Mouse (Mus musculus) left cerebral cortex, postnatal 10 days (tissue): ENCODE measurements around the gene Morn2. TPM values are rescaled to one million over a fixed set of nuclear protein-coding genes. Genes with fewer than 3 reads are reported as not detected.

Experiments
- DNase-seq, 2 experiments: peaks; one replicate each; pipeline ENCODE4 v3.0.0; 2021 to 2022; ENCODE audit warnings: low spot score in 2 of 2, mixed read lengths in 1 of 2; ENCODE audit errors: extremely low spot score in 1 of 2
- intact Hi-C: fragments of 180-260 bp; cut with DNase I; formaldehyde crosslinking; loops from one replicate; pipeline ENCODE4 v1.15.1; 2025
- total RNA-seq, 2 experiments: library from RNA; stranded (reverse); gene quantifications; 2 replicates each; pipeline ENCODE4 v1.2.3; 2021

Morn2 gene
- total RNA-seq, 2 experiments from 2014 or later, result 18.9 to 19.1 TPM

- no peak for DNase-seq
- intact Hi-C loops, result no loop called here
Observed at GRCm38 (mm10) chr17:80311761-80312160, 21.8 kb downstream of the Morn2 start.

- intact Hi-C loops, result no loop called here
- no peak for DNase-seq
Observed at GRCm38 (mm10) chr17:80312405-80312804, 22.4 kb downstream of the Morn2 start.

GRCm38 (mm10) chr17:80322228-80322627, 32.2 kb downstream of the Morn2 start:
- no peak for DNase-seq
- intact Hi-C loops, result no loop called here

- intact Hi-C loops, result no loop called here
- no peak for DNase-seq
Observed at GRCm38 (mm10) chr17:80323015-80323414, 33.0 kb downstream of the Morn2 start.

- DNase-seq, result no peak
- intact Hi-C loops, result no loop called here
Observed at GRCm38 (mm10) chr17:80323658-80324057, 33.7 kb downstream of the Morn2 start.

GRCm38 (mm10) chr17:80324521-80324920, 34.5 kb downstream of the Morn2 start:
- intact Hi-C loops, result no loop called here
- no peak for DNase-seq

GRCm38 (mm10) chr17:80325456-80325855, 35.5 kb downstream of the Morn2 start:
- intact Hi-C loops, result loop anchor here (5.0 kb wide), 1 partner anchor 33 kb away; the partner anchor contains the start of genes Dhx57 and Morn2
- DNase-seq, result no peak

- no peak for DNase-seq
- intact Hi-C loops, result loop anchor here (5.0 kb wide), 1 partner anchor 34 kb away; the partner anchor contains the start of genes Dhx57 and Morn2
Observed at GRCm38 (mm10) chr17:80326431-80326830, 36.4 kb downstream of the Morn2 start.

- intact Hi-C loops, result no loop called here
- DNase-seq, result peak in 1 of 2 experiments; percentile 9
Observed at GRCm38 (mm10) chr17:80332386-80332785, 42.4 kb downstream of the Morn2 start.

- no peak for DNase-seq
- intact Hi-C loops, result no loop called here
Observed at GRCm38 (mm10) chr17:80345277-80345676, 55.3 kb downstream of the Morn2 start.

GRCm38 (mm10) chr17:80346591-80347125, 56.7 kb downstream of the Morn2 start:
- DNase-seq, result no peak
- intact Hi-C loops, result no loop called here

Other genes starting within 250 kb of the Morn2 start
- gene Hnrnpll, start 227.9 kb upstream of the Morn2 start, total RNA-seq, result 10 to 100 TPM; 62.6 to 67.3 TPM
- gene Galm, start 162.7 kb upstream of the Morn2 start, total RNA-seq, result 1 to 10 TPM; 1.7 to 2.4 TPM
- 100 to 1,000 TPM; 108 to 120 TPM for gene Srsf7, start 82.9 kb upstream of the Morn2 start, total RNA-seq
- gene Ttc39d, start 82.7 kb upstream of the Morn2 start, total RNA-seq, result under 1 TPM; 0.17 to 0.18 TPM
- gene Gemin6, start 65.8 kb upstream of the Morn2 start, total RNA-seq, result 1 to 10 TPM; 5.8 to 6.6 TPM
- gene Dhx57, start 273 bp downstream of the Morn2 start, total RNA-seq, result 10 to 100 TPM; 60.2 to 63.8 TPM
- 1 to 10 TPM; 3.1 to 3.9 TPM for gene Arhgef33, start 17.2 kb downstream of the Morn2 start, total RNA-seq
- gene Gm10190, start 83.3 kb downstream of the Morn2 start, total RNA-seq, result 1 to 10 TPM; 4.8 to 5.1 TPM
- gene Sos1, start 190.2 kb downstream of the Morn2 start, total RNA-seq, result 10 to 100 TPM; 34.0 to 35.6 TPM